Mouse (Mus musculus) erythroblast, embryonic 14.5 days (primary cell): Measurements from ENCODE around the gene Spns3. TPM values are rescaled to one million over a fixed set of nuclear protein-coding genes. Genes with fewer than 3 reads are reported as not detected.

Source experiments
- H3K27me3 ChIP-seq: 2 replicates; pipeline ENCODE4 v1.6.1; 2012; ENCODE audit warnings: inconsistent platforms; ENCODE audit not compliant: control insufficient read depth
- H3K36me3 ChIP-seq: 2 replicates; pipeline ENCODE4 v1.6.1; 2012; ENCODE audit warnings: mild to moderate bottlenecking, inconsistent platforms; ENCODE audit not compliant: control insufficient read depth
- H3K4me1 ChIP-seq: 2 replicates; pipeline ENCODE4 v1.6.1; 2012; ENCODE audit warnings: inconsistent platforms; ENCODE audit not compliant: control insufficient read depth
- H3K4me3 ChIP-seq: replicated peaks from 2 replicates; pipeline ENCODE3; 2012; ENCODE audit warnings: moderate library complexity, mild to moderate bottlenecking, inconsistent platforms
- H3K9me3 ChIP-seq: 2 replicates; pipeline ENCODE4 v1.6.1; 2012; ENCODE audit warnings: low read length, inconsistent platforms, mixed read lengths; ENCODE audit not compliant: control insufficient read depth
- GATA1 ChIP-seq: IDR thresholded peaks from 2 replicates; pipeline ENCODE4 v1.6.1; 2012; ENCODE audit warnings: low read length, inconsistent platforms, mixed read lengths
- TAL1 ChIP-seq: IDR thresholded peaks from 3 replicates; pipeline ENCODE4 v1.6.1; 2012; ENCODE audit warnings: low read length, inconsistent platforms, mixed read lengths
- polyA plus RNA-seq: library from polyadenylated mRNA; stranded (reverse); fragments of >175 nt; gene quantifications from 2 replicates; pipeline ENCODE4 v1.2.3, GENCODE M21; 2012

The Spns3 gene
- polyA plus RNA-seq, 1 experiment = 0.07 TPM

DNA sequence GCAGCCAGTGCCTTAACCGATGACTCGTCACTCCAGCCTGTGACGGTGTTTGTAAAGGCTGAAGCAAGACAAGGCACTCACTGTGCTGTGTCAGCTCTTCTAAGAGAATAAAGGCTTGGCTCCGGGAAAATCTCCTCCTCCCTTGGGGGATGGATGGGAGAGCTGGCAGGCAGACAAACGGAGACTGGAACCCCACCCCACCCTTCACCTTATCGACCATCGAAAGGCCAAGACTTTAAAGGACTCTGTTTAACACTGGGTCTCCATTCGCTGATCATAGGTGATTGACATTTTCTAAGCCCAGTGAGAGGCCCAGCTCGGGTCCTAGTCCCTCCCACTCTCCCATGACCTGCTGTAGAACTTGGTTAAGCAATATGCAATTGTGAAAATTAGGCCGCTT, 8.4 kb downstream of the Spns3 start:
- Histone ChIP-seq H3K9me3 (no peaks in the 10 kb centered on the region), H3K27me3 (no peaks in the 10 kb centered on the region), H3K4me3 (no peak overlapping the region), H3K4me1 (peaks cover 18% of the 10 kb centered on the region), H3K36me3 (no peaks in the 10 kb centered on the region)
- TF ChIP-seq GATA1 (no peak), TAL1 (no peak)

DNA sequence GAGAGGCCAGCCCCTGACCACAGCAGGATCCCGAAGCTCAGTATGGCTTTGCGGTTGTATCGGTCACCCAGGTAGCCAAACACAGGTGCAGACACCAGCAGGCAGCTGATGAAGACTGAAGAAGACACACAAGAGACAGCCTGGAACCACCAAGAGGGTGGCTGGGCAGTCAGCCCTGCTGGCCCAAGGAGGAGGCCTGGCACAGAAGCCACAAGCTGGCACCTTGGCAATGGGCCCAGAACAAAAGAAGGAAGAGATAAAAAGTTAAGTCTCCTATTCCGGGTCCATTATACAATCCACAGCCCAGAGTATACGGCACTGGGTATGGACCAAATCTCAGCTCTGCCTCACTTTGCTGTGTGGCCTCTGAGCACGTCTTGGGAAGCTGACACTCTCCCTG, 9.9 kb downstream of the Spns3 start:
- TF ChIP-seq TAL1 (no peak), GATA1 (no peak)
- Histone ChIP-seq H3K27me3 (no peaks in the 10 kb centered on the region), H3K4me3 (no peak overlapping the region)

DNA sequence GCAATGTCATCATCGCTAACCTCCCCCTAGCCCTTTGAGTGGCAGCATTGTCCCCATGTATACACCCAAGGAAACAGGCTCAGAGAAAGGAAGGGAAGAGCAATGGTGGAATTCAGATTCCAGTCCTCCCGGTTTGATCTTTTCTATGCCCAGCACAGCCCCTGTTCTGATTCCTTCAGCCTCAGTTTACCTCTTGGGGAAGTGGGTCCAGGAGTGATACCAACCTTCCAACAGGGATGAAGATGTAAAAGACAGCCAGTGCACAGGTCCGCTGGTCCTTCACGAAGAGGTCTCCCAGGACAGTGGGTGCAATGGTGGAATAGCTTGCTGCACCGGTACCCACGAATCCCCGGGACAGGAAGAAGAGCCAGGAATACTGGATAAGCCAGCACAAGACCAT, 11.5 kb downstream of the Spns3 start:
- H3K27me3 ChIP-seq = no peaks in the 10 kb centered on the region
- no peaks in the 10 kb centered on the region for H3K9me3 ChIP-seq
- TF ChIP-seq GATA1 = no peak
- TF ChIP-seq TAL1 = no peak
- no peaks in the 10 kb centered on the region for H3K4me1 ChIP-seq
- no peak overlapping the region for H3K4me3 ChIP-seq
- H3K36me3 ChIP-seq = no peaks in the 10 kb centered on the region

More for the DNA sequence above, 9.9 kb downstream of the Spns3 start:
- Histone ChIP-seq H3K9me3 (no peaks in the 10 kb centered on the region), H3K4me1 (peaks cover 12% of the 10 kb centered on the region), H3K36me3 (no peaks in the 10 kb centered on the region)

DNA sequence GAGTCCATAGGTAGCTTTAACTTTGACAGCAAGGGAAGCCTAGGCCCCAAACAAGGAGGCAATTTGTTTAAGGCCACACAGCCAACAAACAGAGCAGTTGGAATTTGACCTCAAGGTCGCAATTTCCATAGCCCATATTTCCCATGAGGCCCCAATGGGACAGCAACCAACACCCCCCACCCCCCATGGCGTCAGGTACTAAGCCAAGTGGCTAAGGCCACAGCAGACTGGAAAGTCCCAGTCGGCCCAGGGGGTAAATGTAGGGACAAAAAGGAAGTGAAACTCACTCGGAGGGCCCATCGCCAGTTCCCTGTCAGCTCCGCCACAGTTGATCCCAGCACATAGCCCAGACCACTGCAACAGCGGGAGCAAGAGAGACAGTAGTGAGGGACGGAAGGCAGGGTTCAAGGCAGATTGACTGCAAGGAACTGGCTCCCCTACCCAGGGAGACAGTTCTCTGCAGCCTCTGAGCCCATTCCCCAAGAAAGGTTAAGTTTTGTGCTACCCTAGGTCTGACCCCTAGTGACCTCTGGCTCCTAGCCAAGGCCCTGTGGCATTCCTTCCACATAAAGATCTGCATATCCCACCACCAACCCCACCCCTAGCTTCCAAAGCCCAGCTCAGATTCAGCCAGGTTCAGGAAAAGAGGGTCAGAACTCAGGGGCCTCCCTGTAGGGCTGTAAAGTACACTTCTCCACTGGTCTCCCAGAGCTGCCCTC, 12.1 kb downstream of the Spns3 start:
- no peaks in the 10 kb centered on the region for H3K27me3 ChIP-seq
- no peaks in the 10 kb centered on the region for H3K36me3 ChIP-seq
- no peaks in the 10 kb centered on the region for H3K9me3 ChIP-seq
- no peak for TF ChIP-seq TAL1
- TF ChIP-seq GATA1 = no peak
- no peaks in the 10 kb centered on the region for H3K4me1 ChIP-seq
- H3K4me3 ChIP-seq = no peak overlapping the region

DNA sequence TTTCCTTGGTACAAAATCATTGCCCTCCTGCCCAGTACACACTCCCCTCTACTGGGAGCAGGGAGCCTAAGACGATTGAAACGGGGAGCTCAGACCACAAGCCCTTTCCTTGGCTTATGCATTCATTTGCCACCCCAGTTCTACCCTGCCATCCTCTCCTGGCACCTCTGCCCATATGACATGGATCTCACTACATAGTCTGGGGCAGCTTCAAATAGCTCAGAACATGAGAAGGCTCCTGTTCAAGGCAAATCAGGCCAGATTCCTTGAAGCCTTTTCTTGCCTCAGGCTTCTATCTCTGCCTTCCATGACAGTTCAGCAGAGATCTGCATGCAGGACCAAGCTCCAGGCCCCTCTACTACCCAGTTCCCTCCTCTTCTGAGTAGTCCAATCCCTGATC, 12.8 kb downstream of the Spns3 start:
- Histone ChIP-seq H3K4me1 (no peaks in the 10 kb centered on the region), H3K27me3 (no peaks in the 10 kb centered on the region), H3K36me3 (no peaks in the 10 kb centered on the region), H3K9me3 (no peaks in the 10 kb centered on the region), H3K4me3 (no peak overlapping the region)
- TF ChIP-seq TAL1 (no peak), GATA1 (no peak)

DNA sequence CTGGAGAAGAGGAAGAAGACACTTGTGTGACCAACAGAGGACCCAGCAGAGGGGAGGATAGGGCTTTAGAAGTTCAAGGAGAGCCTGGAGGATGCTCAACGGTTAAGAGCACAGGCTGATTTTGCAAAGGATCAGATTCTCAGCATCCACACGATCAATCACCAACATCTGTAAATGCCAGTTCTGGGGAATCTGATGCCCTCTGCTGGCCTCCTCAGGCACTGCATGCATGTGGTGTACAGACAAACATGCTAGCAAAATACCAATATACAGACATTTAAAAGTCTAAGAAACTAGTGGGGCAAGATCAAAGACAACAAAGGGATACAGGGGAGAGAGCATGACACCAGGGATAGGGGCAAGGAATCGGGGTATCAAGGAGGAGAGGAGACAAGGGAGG, 14.8 kb downstream of the Spns3 start:
- Histone ChIP-seq H3K9me3 (no peaks in the 10 kb centered on the region), H3K36me3 (no peaks in the 10 kb centered on the region), H3K4me1 (no peaks in the 10 kb centered on the region), H3K27me3 (no peaks in the 10 kb centered on the region), H3K4me3 (no peak overlapping the region)
- TF ChIP-seq GATA1 = no peak
- no peak for TF ChIP-seq TAL1

DNA sequence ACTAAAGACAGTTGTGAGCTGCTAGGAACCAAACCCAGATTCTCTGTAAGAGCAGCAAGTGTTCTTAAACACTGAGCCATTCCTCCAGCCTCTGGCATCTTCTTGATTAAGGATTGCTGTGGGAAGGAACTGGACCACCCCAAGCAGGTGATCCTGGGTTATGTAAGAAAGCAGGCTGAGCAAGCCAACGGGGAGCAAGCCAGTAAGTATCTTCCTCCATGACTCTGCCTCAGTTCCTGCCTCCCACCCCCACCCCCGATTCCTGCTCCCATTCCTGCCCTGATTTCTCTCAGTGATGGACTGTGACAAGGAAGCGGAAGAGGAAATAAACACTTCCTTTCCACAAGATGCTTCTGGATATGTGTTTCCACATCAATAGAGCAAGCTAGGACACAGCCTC, 17.4 kb downstream of the Spns3 start:
- no peaks in the 10 kb centered on the region for H3K27me3 ChIP-seq
- H3K4me1 ChIP-seq = no peaks in the 10 kb centered on the region
- H3K36me3 ChIP-seq = no peaks in the 10 kb centered on the region
- H3K9me3 ChIP-seq = no peaks in the 10 kb centered on the region
- no peak for TF ChIP-seq GATA1
- H3K4me3 ChIP-seq = no peak overlapping the region

DNA sequence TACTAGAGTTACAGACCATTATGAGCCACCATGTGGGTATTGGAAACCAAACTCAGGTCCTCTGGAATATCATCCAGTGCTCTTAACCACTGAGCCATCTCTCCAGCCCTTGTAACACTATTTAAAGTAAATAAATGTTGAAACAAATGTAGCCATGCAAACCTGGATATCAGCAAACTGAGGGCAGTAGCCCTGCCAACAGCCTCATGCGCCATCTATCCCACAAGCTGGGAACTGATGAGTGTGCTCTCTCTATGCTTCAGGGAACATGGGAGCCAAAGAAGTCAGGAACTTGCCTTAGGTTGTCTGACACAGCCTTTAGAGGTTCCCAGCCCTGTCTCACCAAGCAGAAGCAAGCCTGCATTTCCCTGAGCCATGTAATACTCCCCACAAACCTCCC, 18.7 kb downstream of the Spns3 start:
- Histone ChIP-seq H3K4me3 (no peak overlapping the region), H3K4me1 (no peaks in the 10 kb centered on the region), H3K9me3 (no peaks in the 10 kb centered on the region), H3K36me3 (no peaks in the 10 kb centered on the region), H3K27me3 (no peaks in the 10 kb centered on the region)
- TF ChIP-seq GATA1 = no peak
- TF ChIP-seq TAL1 = no peak

DNA sequence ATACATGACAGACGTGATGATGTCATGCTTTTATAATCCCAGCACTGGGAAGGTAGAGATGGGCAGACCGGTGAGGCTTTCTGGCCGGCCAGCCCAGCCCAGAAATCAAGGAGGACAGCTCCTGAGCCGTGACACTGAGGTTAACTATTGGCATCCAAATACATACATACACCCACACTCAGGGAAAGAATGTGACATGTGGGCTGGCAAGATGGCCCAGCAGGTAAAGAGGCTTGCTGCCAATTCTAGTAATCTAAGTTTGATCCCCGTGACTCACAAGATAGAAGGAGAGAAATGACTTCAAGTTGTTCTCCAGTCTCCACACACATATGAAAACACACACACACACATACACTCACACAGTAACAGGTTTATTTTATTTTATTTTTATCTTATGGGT, 19.2 kb downstream of the Spns3 start:
- no peaks in the 10 kb centered on the region for H3K36me3 ChIP-seq
- no peaks in the 10 kb centered on the region for H3K4me1 ChIP-seq
- no peaks in the 10 kb centered on the region for H3K27me3 ChIP-seq
- no peak for TF ChIP-seq GATA1
- TF ChIP-seq TAL1 = no peak
- no peak overlapping the region for H3K4me3 ChIP-seq
- H3K9me3 ChIP-seq = no peaks in the 10 kb centered on the region

DNA sequence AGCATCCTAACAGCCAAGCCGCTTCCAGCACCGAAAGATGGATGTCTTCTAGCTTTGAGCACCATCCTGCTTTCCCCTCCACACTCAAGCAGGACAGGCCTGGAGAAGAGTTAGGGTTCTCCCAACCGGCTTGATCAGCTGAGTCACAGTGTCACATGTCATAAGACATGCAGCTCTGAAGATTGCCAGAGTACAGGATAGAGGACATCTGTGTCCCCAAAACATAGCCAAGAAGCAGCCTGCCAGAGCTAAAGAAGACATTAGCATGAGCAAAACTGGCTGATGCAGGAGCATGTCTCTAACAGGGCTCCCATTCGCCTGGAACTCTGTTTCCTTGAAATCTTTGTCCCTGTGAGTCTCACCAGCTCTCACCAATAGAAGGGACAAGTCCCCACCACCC, 24.1 kb downstream of the Spns3 start:
- no peaks in the 10 kb centered on the region for H3K36me3 ChIP-seq
- no peaks in the 10 kb centered on the region for H3K9me3 ChIP-seq
- H3K27me3 ChIP-seq = no peaks in the 10 kb centered on the region
- no peak overlapping the region for H3K4me3 ChIP-seq
- TF ChIP-seq GATA1 = no peak
- TF ChIP-seq TAL1 = no peak
- H3K4me1 ChIP-seq = no peaks in the 10 kb centered on the region
